Mouse (Mus musculus): ENCODE measurements at regions not wholly inside any gene's neighbourhood (a gene's known extent, or its start where the extent isn't known, plus 50 kb on each side); places are given as distances from the start of the nearest gene placed in this dataset.
"Not testable (repeated sequence)": the region's sequence is repeated elsewhere in the genome, so short reads cannot be mapped to it uniquely, and the experiment has no call there.

DNA sequence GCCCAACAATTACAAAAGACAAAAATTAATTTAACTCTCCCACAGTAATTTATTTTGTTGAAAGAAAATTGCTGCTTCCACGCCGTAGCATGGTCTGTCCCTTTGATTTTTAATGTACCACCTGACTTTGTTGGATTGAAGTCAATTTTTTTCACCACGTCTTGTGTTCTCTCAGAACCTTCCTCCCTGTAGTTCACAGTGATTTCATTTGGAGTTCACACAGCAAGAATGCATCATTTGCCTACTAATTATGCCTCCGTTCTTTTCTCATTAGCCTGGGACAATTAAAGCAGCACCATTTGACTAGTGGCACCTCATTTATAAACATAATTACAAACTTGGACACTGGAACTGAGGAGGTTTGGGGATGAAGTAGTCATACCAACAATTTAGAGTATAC lies 108.4 kb upstream of the Fam84a start:
- Histone ChIP-seq H3K36me3 (replicated peaks; ENCODE audit: low read length) (no peaks in the 10 kb centered on the region), H3K27me3 (replicated peaks) (no peaks in the 10 kb centered on the region), H3K4me3 (replicated peaks) (no peak overlapping the region), H3K4me1 (no peaks in the 10 kb centered on the region), H3K9me3 (no peaks in the 10 kb centered on the region)
- TF ChIP-seq FLI1 (IDR thresholded peaks at IDR 0.05; ENCODE audit: low read length) (no peak), GATA1 (IDR thresholded peaks at IDR 0.05; ENCODE audit: borderline replicate concordance, low read length) (no peak)

DNA sequence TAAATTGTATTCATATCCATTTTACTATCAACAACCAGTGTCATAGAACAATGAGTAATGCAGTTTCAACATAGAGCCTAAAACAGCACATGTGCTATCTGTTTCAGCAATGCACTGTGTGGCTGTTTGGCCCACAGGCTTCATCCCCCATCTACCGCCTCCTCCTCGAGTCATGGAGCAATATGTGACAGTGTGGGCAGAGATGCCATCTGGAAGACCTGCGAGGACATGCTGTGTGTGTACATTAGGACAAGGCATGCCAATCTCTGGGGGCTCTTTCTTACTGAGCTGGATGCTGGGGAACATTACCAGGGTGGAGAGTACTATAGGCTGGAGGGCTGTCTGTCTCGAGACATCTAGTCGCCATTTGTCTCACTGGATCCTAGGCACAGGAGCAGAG lies 101.5 kb upstream of the Fam84a start:
- Histone ChIP-seq H3K4me3 (replicated peaks) (no peak overlapping the region), H3K36me3 (replicated peaks; ENCODE audit: low read length) (no peaks in the 10 kb centered on the region), H3K4me1 (no peaks in the 10 kb centered on the region), H3K27me3 (replicated peaks) (no peaks in the 10 kb centered on the region), H3K9me3 (peaks cover 5% of the 10 kb centered on the region; the same call in 1 of the 2 replicates)
- no peak for TF ChIP-seq GATA1 (IDR thresholded peaks at IDR 0.05; ENCODE audit: borderline replicate concordance, low read length)

DNA sequence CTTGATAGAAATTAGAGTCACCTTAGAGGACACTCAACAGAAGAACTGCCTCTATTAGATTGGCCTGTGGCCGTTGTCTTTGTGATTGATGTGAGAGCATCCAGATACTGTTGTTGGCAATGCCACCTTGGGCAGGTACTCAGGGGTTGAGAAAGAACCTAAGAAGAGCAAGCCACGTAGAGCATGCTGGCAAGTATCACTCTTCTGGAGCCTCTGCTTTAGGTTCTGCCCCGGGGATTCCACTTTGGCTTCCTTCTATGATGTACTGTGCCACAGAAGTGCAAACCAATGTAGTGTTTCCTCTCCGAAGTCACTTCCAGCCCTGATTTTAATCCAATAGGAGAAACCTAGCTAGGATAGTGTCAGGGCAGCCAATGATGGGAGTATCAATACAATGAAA lies 98.3 kb upstream of the Fam84a start:
- no peaks in the 10 kb centered on the region for H3K27me3 ChIP-seq (replicated peaks)
- no peak overlapping the region for H3K4me3 ChIP-seq (replicated peaks)
- no peaks in the 10 kb centered on the region for H3K4me1 ChIP-seq
- no peaks in the 10 kb centered on the region for H3K36me3 ChIP-seq (replicated peaks; ENCODE audit: low read length)
- H3K9me3 ChIP-seq: peaks cover 5% of the 10 kb centered on the region; the same call in 1 of the 2 replicates
- TF ChIP-seq GATA1 (IDR thresholded peaks at IDR 0.05; ENCODE audit: borderline replicate concordance, low read length): no peak
- TF ChIP-seq FLI1 (IDR thresholded peaks at IDR 0.05; ENCODE audit: low read length): no peak

DNA sequence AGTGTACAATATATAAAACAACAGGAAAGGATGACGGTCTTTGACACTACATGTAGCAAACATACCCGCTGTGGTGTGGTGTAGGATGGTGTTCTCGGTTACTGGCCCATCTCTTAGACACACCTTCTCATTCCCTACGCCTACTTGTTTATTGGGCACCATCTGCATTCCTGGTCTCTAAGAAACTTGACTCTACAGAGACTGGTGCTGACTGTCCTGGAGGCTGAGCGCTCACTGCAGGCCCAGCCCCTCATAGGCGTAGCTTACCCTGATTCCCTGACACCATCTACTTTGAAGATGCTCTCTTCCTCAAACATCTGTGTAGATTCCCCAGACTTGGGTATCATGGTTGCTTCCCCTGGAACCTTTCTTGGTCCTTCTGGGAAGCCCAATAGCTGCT lies 90.9 kb upstream of the Fam84a start:
- not testable (repeated sequence) for H3K4me3 ChIP-seq (replicated peaks); H3K9me3 ChIP-seq; H3K36me3 ChIP-seq (replicated peaks; ENCODE audit: low read length); H3K27me3 ChIP-seq (replicated peaks); H3K4me1 ChIP-seq

DNA sequence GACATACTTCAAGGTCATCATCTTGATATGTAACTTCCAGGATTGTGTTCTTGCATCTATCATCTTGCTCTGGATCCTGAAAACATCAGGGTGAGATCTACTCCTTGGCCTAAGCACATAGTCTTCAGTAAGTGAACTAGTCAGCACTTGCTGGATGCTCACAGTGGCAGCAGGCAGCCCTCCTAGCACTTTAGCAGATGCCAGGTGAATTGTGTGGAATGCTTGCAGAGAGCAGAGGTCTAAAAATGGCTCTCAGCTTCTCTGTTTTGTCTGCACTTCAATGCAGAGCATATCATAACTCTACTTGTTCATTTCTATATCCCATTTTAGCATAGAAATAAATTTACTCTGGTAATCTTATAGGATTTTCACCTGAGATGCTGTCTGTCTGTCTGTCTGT lies 85.8 kb upstream of the Fam84a start:
- H3K4me3 ChIP-seq (replicated peaks): no peak overlapping the region
- no peaks in the 10 kb centered on the region for H3K36me3 ChIP-seq (replicated peaks; ENCODE audit: low read length)
- H3K4me1 ChIP-seq: no peaks in the 10 kb centered on the region
- no peaks in the 10 kb centered on the region for H3K9me3 ChIP-seq
- TF ChIP-seq FLI1 (IDR thresholded peaks at IDR 0.05; ENCODE audit: low read length) (no peak), GATA1 (IDR thresholded peaks at IDR 0.05; ENCODE audit: borderline replicate concordance, low read length) (no peak)
- H3K27me3 ChIP-seq (replicated peaks): no peaks in the 10 kb centered on the region

DNA sequence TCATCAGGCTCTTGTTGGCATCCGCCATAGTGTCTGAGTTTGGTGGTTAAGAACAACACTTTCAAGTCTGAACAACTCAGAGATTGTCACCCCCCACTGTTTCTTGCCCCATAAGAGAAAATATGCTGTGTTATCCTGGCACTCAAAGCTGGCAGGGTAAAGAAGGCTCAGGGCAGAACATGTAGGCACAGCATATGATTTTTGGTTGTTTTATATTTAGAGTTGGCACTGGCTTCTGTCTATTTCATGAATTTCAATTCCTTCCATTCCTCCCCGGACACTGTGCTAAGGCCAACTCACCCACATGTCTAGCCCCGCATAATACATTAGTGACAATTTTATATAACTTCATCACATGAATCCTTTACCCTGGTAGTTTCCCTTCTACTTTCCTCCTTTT lies 83.5 kb upstream of the Fam84a start:
- H3K9me3 ChIP-seq: no peaks in the 10 kb centered on the region
- H3K27me3 ChIP-seq (replicated peaks): no peaks in the 10 kb centered on the region
- H3K36me3 ChIP-seq (replicated peaks; ENCODE audit: low read length): no peaks in the 10 kb centered on the region
- H3K4me3 ChIP-seq (replicated peaks): no peak overlapping the region
- no peaks in the 10 kb centered on the region for H3K4me1 ChIP-seq
- TF ChIP-seq FLI1 (IDR thresholded peaks at IDR 0.05; ENCODE audit: low read length): no peak
- no peak for TF ChIP-seq GATA1 (IDR thresholded peaks at IDR 0.05; ENCODE audit: borderline replicate concordance, low read length)

DNA sequence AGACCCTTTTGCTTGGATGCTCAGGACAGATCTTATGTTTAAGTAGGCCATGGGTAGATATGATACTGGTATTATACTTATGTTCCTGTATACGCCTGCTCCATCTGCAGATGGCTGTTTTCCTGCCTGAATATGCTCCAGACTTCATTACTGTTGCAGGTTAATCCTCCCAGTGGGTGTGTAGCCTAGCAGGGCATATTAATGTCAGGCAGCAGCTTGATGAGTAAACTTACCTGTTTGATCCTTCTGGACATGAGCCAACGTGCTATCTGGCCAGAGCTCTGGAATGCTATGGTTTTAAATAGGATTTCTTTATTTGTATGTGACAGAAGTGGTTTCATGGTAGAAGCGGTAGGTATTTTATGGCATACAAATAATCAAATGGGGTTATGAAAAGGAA lies 60.8 kb upstream of the Fam84a start:
- TF ChIP-seq GATA1 (IDR thresholded peaks at IDR 0.05; ENCODE audit: borderline replicate concordance, low read length): no peak
- no peak for TF ChIP-seq FLI1 (IDR thresholded peaks at IDR 0.05; ENCODE audit: low read length)
- Histone ChIP-seq H3K4me3 (replicated peaks) (no peak overlapping the region), H3K4me1 (no peaks in the 10 kb centered on the region), H3K36me3 (replicated peaks; ENCODE audit: low read length) (no peaks in the 10 kb centered on the region), H3K9me3 (no peaks in the 10 kb centered on the region), H3K27me3 (replicated peaks) (no peaks in the 10 kb centered on the region)

DNA sequence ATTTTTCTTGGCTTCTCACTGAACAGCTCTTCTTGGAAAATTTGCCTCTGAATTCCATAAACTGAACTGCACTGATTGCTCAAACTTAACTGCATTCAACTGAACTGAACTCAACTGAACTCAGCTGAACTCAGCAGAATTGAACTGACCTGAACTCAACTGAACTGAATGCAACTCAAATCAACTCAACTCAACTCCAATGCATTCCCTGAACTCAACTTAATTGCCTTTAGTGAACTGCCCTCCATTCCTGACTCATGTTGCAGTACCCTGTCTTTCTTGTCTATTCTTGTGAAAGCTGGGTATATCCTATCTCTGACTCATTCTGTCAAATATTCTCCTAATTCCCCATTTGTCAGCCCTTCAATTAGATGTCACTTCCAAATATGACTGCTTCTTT lies 58.0 kb upstream of the Fam84a start:
- no peak overlapping the region for H3K4me3 ChIP-seq (replicated peaks)
- no peaks in the 10 kb centered on the region for H3K9me3 ChIP-seq
- no peaks in the 10 kb centered on the region for H3K36me3 ChIP-seq (replicated peaks; ENCODE audit: low read length)
- no peaks in the 10 kb centered on the region for H3K4me1 ChIP-seq
- TF ChIP-seq GATA1 (IDR thresholded peaks at IDR 0.05; ENCODE audit: borderline replicate concordance, low read length) (no peak), FLI1 (IDR thresholded peaks at IDR 0.05; ENCODE audit: low read length) (no peak)
- H3K27me3 ChIP-seq (replicated peaks): no peaks in the 10 kb centered on the region

DNA sequence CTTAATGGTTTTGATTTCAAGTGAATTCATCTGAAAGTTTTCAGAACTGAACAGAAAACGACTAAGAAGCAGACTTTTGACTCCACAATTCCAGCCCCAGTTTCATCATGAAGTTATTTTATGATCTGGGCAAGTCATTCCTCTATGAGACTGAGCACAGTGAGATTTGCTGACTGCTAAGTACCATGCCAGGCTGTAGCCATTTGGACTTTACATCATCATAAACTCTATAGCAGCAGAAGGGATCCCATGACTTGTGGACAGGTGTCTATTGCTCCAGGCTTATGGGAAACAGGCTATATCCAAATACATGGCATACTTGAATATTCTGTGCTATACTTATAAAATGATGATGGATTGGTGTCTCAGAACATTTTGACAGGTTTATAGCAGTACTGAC lies 55.4 kb upstream of the Fam84a start:
- no peak for TF ChIP-seq FLI1 (IDR thresholded peaks at IDR 0.05; ENCODE audit: low read length)
- TF ChIP-seq GATA1 (IDR thresholded peaks at IDR 0.05; ENCODE audit: borderline replicate concordance, low read length): no peak

DNA sequence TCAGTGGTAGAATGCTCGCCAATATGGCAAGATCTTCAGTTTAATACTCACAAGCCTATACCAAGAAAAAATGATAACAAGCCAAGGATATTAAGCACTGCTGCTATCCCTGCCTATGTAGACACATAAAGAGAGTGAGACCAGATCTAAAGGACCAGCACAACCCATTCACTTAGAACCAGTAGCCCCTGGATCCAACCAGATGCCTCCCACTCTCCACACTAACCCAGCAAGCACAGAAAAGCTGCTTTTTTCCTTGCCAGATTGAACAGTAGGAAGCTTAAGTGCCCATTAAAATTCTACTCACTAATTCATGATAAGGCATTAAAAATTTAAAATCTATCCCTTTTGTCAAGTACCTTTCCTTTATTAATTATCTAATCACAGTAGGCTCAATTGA lies 52.6 kb upstream of the Fam84a start:
- H3K4me1 ChIP-seq: no peaks in the 10 kb centered on the region
- no peak overlapping the region for H3K4me3 ChIP-seq (replicated peaks)
- H3K36me3 ChIP-seq (replicated peaks; ENCODE audit: low read length): no peaks in the 10 kb centered on the region
- H3K27me3 ChIP-seq (replicated peaks): no peaks in the 10 kb centered on the region
- no peak for TF ChIP-seq FLI1 (IDR thresholded peaks at IDR 0.05; ENCODE audit: low read length)
- TF ChIP-seq GATA1 (IDR thresholded peaks at IDR 0.05; ENCODE audit: borderline replicate concordance, low read length): no peak
- H3K9me3 ChIP-seq: no peaks in the 10 kb centered on the region

More for the DNA sequence above, 55.4 kb upstream of the Fam84a start:
- Histone ChIP-seq H3K36me3 (replicated peaks; ENCODE audit: low read length) (no peaks in the 10 kb centered on the region), H3K4me3 (replicated peaks) (no peak overlapping the region), H3K27me3 (replicated peaks) (no peaks in the 10 kb centered on the region), H3K9me3 (no peaks in the 10 kb centered on the region), H3K4me1 (no peaks in the 10 kb centered on the region)

Measured in megakaryocyte, embryonic 14.5 days (primary cell).